Mouse (Mus musculus) c-Kit-positive CD71-negative TER-119-negative erythroid progenitor cells, embryonic 14.5 days (primary cell): Measurements from ENCODE around the gene Sirpb1a.
"Not testable (repeated sequence)": the region's sequence is repeated elsewhere in the genome, so short reads cannot be mapped to it uniquely, and the experiment has no call there.

Experiments used
- DNase-seq: peaks from one replicate; pipeline ENCODE4 v3.0.0-alpha.2; 2013; ENCODE audit warnings: low read depth

Gene Sirpb1a

GRCm38 (mm10) chr3:15426447-15426846, at the start of gene Sirpb1a:
Gene Sirpb1a, minus strand, starts transcription at chr3:15426520.
- not testable (repeated sequence) for DNase-seq

GRCm38 (mm10) chr3:15474831-15475230, 48.5 kb upstream of the Sirpb1a start:
- DNase-seq, result not testable (repeated sequence)

GRCm38 (mm10) chr3:15470158-15470557, 43.8 kb upstream of the Sirpb1a start:
- DNase-seq, result not testable (repeated sequence)

- not testable (repeated sequence) for DNase-seq
Measured at GRCm38 (mm10) chr3:15443936-15444335, 17.6 kb upstream of the Sirpb1a start.

DNA sequence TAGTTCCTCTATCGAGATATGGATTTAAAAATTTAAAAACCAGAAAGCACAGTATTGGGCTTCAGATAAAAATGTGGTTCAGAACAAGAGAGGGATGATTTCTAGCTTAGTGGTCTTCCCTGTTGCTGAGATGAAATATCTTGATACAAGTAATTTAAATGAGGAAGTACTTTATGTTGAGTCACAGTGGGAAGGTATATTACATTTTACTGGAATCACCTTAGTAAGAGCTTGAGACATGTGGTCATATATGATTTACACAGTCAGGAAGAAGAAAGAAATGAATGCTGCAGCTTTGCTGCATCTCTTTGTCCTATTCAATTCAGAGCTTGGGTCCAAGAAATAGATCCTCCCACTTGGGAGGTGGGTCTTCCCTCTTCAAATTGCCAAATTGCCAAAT, 13.5 kb upstream of the Sirpb1a start:
- not testable (repeated sequence) for DNase-seq

- no peak for DNase-seq
Measured at GRCm38 (mm10) chr3:15427917-15428316, 1.6 kb upstream of the Sirpb1a start.

- not testable (repeated sequence) for DNase-seq
Measured at GRCm38 (mm10) chr3:15355690-15356089, 70.6 kb downstream of the Sirpb1a start.

GRCm38 (mm10) chr3:15350318-15350717, 76.0 kb downstream of the Sirpb1a start:
- DNase-seq, result not testable (repeated sequence)

DNA sequence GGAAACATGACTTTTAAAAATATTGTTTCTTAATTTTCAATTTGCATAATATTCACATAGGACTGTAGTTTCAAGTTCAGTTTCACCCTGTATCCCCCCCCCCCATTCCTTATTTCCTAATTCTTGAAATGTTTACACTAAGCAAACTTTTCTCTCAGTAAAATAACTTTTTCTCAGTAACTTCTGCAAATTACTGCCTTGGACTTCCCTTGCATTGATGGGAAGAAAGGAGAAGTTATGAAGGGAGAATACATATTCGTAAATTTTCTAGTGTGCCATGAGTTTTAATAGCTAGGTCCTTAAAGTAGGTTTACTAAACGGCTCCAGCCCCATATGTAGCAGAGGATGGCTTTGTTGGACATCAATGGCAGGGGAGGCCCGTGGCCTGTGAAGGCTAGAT, 80.7 kb downstream of the Sirpb1a start:
- DNase-seq, result not testable (repeated sequence)

- DNase-seq, result no peak
Measured at GRCm38 (mm10) chr3:15340287-15340686, 86.0 kb downstream of the Sirpb1a start.

- DNase-seq, result no peak
Measured at GRCm38 (mm10) chr3:15334182-15334581, 92.1 kb downstream of the Sirpb1a start.

- no peak for DNase-seq
Measured at GRCm38 (mm10) chr3:15332063-15332462, 94.3 kb downstream of the Sirpb1a start, which contains the start of gene Gm9733. Gene Gm9733, minus strand, starts transcription at chr3:15332302.

DNA sequence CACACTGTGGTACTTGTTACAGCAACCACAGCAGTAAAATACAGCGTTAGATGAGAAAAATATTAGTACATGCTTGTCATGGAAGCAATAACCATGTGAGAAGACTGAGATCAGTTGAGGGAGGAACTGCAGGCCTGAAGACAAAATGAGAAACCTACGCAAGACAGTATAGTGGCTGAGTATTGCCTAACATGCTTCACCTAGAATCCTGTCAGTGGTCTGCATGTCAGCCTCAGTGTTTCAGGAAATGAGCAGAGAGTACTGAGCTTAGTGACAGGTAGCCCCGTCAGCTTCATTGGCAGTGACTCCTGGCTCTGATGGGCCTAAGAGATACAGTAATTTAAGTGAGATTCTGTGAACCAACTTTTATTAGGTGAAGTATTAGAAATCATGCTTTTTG, 94.8 kb downstream of the Sirpb1a start:
- no peak for DNase-seq

DNA sequence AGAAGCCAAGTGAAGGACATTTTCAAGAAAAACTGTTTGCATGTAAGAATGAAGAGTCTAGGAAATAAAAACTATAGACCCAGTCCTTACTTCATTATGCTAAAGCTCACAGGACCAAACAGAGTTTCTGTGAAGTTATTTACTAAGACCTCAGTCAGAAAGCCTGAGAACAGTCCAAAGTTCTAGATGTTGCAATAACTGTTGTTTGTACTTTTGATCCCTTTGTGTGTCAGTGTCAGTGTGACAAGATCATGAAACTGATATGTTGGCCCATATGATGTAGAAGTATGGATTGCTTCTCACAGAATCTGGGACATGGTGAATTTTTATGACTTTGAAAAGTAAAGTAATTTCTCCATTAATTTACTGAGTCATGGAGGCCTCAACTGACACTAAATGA, 96.8 kb downstream of the Sirpb1a start:
- DNase-seq, result no peak
